Mouse (Mus musculus) heart, embryonic 11.5 days (tissue): ENCODE data around the gene Ring1. TPM values are rescaled to one million over a fixed set of nuclear protein-coding genes. Genes with fewer than 3 reads are reported as not detected.

Experiments
- ATAC-seq: fragments of 200-750 bp; cut with Nextera tagmentation; replicated peaks from 2 replicates; pipeline ENCODE4 v1.8.0; 2017; ENCODE audit warnings: moderate library complexity; ENCODE audit not compliant: insufficient number of reproducible peaks, low FRiP score, low TSS enrichment
- H3K27ac ChIP-seq: fragments of 300-500 bp; sonication (generic); 2 replicates; pipeline ENCODE4 v1.5.1; 2014; ENCODE audit warnings: mild to moderate bottlenecking, low read depth, low read length
- H3K27me3 ChIP-seq: fragments of 300-500 bp; sonication (generic); 2 replicates; pipeline ENCODE4 v1.6.1; 2014; ENCODE audit warnings: mild to moderate bottlenecking, low read length, mixed read lengths; ENCODE audit not compliant: control insufficient read depth, insufficient read depth
- H3K36me3 ChIP-seq: fragments of 300-500 bp; sonication (generic); 2 replicates; pipeline ENCODE4 v1.6.1; 2014; ENCODE audit warnings: mild to moderate bottlenecking, low read length, moderate library complexity, mixed read lengths; ENCODE audit not compliant: control insufficient read depth, insufficient read depth
- H3K4me1 ChIP-seq: fragments of 300-500 bp; sonication (generic); 2 replicates; pipeline ENCODE4 v1.6.1; 2014; ENCODE audit warnings: low read length; ENCODE audit not compliant: control insufficient read depth, insufficient read depth
- H3K4me2 ChIP-seq: fragments of 300-500 bp; sonication (generic); 2 replicates; pipeline ENCODE4 v1.6.1; 2014; ENCODE audit warnings: mild to moderate bottlenecking, moderate library complexity
- H3K4me3 ChIP-seq: fragments of 300-500 bp; sonication (generic); 2 replicates; pipeline ENCODE4 v1.5.1; 2014; ENCODE audit warnings: low read depth, low read length
- H3K9ac ChIP-seq: fragments of 300-500 bp; sonication (generic); 2 replicates; pipeline ENCODE4 v1.6.1; 2014; ENCODE audit warnings: mild to moderate bottlenecking, low read depth, low read length, moderate library complexity
- H3K9me3 ChIP-seq: fragments of 300-500 bp; sonication (generic); replicated peaks from 2 replicates; pipeline ENCODE4 v1.6.1; 2016; ENCODE audit warnings: low read length; ENCODE audit not compliant: control insufficient read depth
- WGBS: fragments of 180-500 bp; shearing (Covaris S2); extraction: QIAGEN DNeasy Blood & Tissue Kit; methylation state at CpG from one replicate; pipeline ENCODE4 v1.1.7; 2014; ENCODE audit not compliant: insufficient replicate concordance; 5-methylcytosine and 5-hydroxymethylcytosine counted together
- polyA plus RNA-seq: library from polyadenylated mRNA; unstranded; fragments of >200 nt; fragmentation: Nextera tagmentation; extraction: Ambion mirVana; gene quantifications from 2 replicates; pipeline ENCODE4 v1.2.1, GENCODE M21; 2014

The Ring1 gene
- polyA plus RNA-seq, 1 experiment from 2014 or later = 3.9 TPM

DNA sequence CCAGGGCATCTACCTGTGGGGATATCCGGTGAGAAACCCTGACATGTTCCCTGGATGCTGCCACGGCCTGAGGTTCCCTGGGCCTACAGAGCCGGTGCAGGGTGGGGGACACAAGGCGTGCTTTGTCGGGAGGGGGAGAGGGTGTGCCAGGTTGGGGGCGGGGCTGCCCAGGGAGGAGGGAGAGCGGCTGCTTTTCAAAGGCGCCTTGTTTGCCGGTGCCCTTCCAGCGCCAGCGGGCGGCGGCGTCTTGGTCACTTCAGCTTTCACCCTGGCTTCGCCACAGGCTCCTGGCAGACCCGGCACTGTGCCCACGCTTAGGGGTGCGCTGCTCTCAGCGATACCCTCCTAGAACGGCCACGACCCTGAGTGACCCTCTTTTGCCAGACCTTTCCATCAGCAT lies 14.0 kb upstream of the Ring1 start:
- Histone ChIP-seq H3K36me3 (peaks cover 8% of the 10 kb centered on the region; the same call in 1 of the 2 replicates), H3K4me2 (peak overlapping the region; percentile 56), H3K4me3 (peak overlapping the region; percentile 11), H3K27me3 (peaks cover 48% of the 10 kb centered on the region), H3K9ac (0 out of 2 replicates have a peak overlapping the region, but pooled peaks have one; percentile 10), H3K4me1 (peaks cover 18% of the 10 kb centered on the region), H3K27ac (no peak overlapping the region), H3K9me3 (no peaks in the 10 kb centered on the region)
- ATAC-seq = 0 out of 2 replicates have a peak, but pooled peaks have one; percentile 8
- 19% methylated on average over 21 of the region's 21 CpGs for WGBS

DNA sequence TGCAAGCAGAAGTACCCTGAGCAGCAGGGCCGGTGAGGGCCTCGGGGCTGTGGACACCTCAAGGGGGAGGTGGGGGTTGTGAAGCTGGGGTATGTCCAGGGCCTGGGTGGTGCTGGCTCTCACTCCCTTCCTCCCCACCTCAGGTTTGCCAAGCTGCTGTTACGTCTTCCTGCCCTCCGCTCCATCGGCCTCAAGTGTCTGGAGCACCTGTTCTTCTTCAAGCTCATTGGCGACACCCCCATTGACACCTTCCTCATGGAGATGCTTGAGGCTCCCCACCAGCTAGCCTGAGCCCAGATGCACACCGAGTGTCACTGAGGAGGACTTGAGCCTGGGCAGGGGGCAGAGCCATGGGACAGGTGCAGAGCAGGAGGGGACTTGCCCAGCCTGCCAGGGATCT lies 12.8 kb upstream of the Ring1 start:
- peaks cover 42% of the 10 kb centered on the region for H3K27me3 ChIP-seq
- H3K9me3 ChIP-seq = no peaks in the 10 kb centered on the region
- H3K27ac ChIP-seq = no peak overlapping the region
- H3K4me3 ChIP-seq = no peak overlapping the region
- no peak overlapping the region for H3K9ac ChIP-seq
- no peak overlapping the region for H3K4me2 ChIP-seq
- ATAC-seq = no peak
- H3K36me3 ChIP-seq = peaks cover 8% of the 10 kb centered on the region; the same call in 1 of the 2 replicates
- peaks cover 28% of the 10 kb centered on the region for H3K4me1 ChIP-seq
- WGBS = 91% methylated on average over 7 of the region's 7 CpGs

DNA sequence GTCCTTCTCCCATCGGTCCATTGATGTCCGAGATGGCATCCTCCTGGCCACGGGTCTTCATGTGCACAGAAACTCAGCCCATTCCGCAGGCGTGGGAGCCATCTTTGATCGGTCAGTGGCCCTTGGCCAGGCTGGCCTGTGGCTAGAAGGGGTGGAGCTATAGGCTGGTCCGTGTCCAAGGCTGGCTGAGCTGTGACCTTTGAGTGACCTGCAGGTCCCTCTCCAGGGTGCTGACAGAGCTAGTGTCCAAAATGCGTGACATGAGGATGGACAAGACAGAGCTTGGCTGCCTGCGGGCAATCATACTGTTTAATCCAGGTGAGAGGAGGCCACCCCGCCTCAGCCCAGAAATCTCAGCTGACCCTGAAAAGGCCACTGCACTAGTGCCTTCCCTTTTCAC lies 12.2 kb upstream of the Ring1 start:
- H3K4me1 ChIP-seq = peaks cover 28% of the 10 kb centered on the region
- H3K27ac ChIP-seq = no peak overlapping the region

DNA sequence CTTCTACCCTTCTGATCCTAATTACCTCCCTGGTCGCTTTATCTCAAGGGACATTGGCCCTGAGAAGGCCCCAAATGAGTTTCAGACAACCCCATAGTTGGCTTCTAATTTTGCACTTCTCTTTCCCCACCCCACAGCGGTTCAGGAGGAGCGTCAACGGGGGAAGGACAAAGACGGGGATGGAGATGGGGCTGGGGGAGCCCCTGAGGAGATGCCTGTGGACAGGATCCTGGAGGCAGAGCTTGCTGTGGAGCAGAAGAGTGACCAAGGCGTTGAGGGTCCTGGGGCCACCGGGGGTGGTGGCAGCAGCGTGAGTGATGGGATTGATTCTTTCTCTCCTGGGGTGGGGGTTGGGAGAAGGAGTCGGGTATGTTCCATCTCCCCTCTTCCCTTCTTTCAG lies 11.0 kb upstream of the Ring1 start:
- Histone ChIP-seq H3K36me3 (peaks cover 8% of the 10 kb centered on the region; the same call in 1 of the 2 replicates), H3K27me3 (peaks cover 25% of the 10 kb centered on the region), H3K4me2 (no peak overlapping the region), H3K9ac (no peak overlapping the region), H3K4me3 (no peak overlapping the region), H3K4me1 (peaks cover 31% of the 10 kb centered on the region), H3K27ac (no peak overlapping the region), H3K9me3 (no peaks in the 10 kb centered on the region)
- WGBS = 88% methylated on average over 9 of the region's 9 CpGs
- no peak for ATAC-seq

More for the DNA sequence above, 12.2 kb upstream of the Ring1 start:
- Histone ChIP-seq H3K9ac (no peak overlapping the region), H3K9me3 (no peaks in the 10 kb centered on the region), H3K27me3 (peaks cover 36% of the 10 kb centered on the region), H3K4me2 (no peak overlapping the region), H3K36me3 (peaks cover 8% of the 10 kb centered on the region; the same call in 1 of the 2 replicates), H3K4me3 (no peak overlapping the region)
- WGBS = 78% methylated on average over 10 of the region's 10 CpGs
- no peak for ATAC-seq

DNA sequence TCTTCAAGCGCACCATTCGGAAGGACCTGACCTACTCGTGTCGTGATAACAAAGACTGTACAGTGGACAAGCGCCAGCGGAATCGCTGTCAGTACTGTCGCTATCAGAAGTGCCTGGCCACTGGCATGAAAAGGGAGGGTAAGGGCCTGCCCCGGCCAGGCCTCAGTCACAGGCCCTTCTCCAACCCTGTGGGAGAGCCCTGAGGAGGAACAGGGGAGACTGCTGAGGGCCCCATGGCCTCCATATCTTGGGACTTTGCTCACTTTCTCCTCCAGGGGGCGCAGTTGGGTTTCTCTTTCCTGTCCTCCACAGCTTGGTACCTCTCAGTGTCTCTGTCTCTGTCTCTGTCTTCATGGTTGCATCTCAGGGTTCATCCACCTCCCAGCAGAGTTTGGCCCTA lies 9.6 kb upstream of the Ring1 start:
- no peak overlapping the region for H3K4me3 ChIP-seq
- no peak overlapping the region for H3K4me2 ChIP-seq
- peaks cover 17% of the 10 kb centered on the region for H3K36me3 ChIP-seq
- peaks cover 36% of the 10 kb centered on the region for H3K4me1 ChIP-seq
- WGBS = 70% methylated on average over 10 of the region's 10 CpGs
- H3K9me3 ChIP-seq = no peaks in the 10 kb centered on the region
- no peak for ATAC-seq
- H3K9ac ChIP-seq = no peak overlapping the region
- peaks cover 15% of the 10 kb centered on the region for H3K27me3 ChIP-seq
- H3K27ac ChIP-seq = no peak overlapping the region

DNA sequence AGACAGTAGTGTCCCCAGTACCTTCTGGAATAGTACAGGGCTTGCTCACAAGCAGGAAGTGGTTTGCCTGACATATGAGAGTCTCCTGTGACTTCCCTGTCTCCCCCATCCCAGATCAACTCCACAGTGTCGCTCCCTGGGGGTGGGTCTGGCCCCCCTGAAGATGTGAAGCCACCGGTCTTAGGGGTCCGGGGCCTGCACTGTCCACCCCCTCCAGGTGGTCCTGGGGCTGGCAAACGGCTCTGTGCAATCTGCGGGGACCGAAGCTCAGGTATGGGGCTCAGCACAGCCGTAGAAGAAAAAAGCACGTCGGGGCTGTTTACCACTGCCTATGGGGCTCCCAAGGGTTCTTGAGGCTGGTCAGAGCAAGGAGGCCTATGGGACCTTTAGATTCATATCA lies 9.0 kb upstream of the Ring1 start:
- no peak for ATAC-seq
- no peaks in the 10 kb centered on the region for H3K9me3 ChIP-seq
- H3K36me3 ChIP-seq = peaks cover 23% of the 10 kb centered on the region
- 96% methylated on average over 9 of the region's 9 CpGs for WGBS
- H3K9ac ChIP-seq = 0 out of 2 replicates have a peak overlapping the region, but pooled peaks have one; percentile 98
- H3K27ac ChIP-seq = no peak overlapping the region
- H3K4me1 ChIP-seq = peaks cover 33% of the 10 kb centered on the region
- peaks cover 12% of the 10 kb centered on the region for H3K27me3 ChIP-seq
- H3K4me3 ChIP-seq = peak overlapping the region; percentile 91; the same call in 1 of the 2 replicates
- peak overlapping the region; percentile 99 for H3K4me2 ChIP-seq

DNA sequence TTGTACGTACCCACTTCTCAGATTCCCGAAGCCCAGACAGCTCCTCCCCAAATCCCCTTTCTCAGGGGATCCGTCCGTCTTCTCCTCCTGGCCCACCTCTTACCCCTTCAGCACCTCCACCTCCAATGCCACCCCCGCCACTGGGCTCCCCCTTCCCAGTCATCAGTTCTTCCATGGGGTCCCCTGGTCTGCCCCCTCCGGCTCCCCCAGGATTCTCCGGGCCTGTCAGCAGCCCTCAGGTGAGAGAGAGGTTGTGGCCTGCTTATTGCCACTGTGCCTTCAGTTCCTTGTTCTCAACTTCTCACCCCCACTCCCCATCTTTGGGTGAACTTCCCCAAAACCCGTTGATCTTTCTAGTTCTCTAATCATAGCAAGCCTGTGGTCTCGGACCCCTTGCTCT lies 8.3 kb upstream of the Ring1 start:
- Histone ChIP-seq H3K4me1 (peaks cover 34% of the 10 kb centered on the region), H3K36me3 (peaks cover 23% of the 10 kb centered on the region)

DNA sequence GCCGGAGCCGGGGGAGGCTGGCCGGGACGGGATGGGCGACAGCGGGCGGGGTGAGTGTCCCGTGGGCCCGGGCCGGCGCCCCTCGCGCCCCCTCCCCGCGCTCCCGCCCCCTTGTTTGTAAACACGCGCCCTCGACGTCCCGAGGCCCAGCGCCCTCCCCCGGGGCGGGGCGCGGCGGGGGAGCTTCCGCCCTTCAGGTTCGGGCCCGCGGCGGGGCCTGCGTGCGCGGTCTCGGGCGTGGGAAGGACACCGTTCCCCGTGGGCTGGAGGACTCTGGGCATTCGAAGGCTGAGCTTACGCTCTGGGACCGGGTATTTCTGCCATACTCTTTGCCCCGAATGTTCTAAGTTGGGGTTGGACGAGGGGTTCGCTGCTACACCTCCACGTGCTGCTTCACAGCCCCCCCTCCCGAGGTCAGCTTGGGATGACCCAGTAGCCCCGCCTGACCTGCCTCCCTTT lies 7.7 kb upstream of the Ring1 start:
- no peaks in the 10 kb centered on the region for H3K27me3 ChIP-seq
- peak; percentile 14; the same call in 1 of the 2 replicates for ATAC-seq
- H3K36me3 ChIP-seq = peaks cover 20% of the 10 kb centered on the region
- peak overlapping the region; percentile 98 for H3K9ac ChIP-seq
- peak overlapping the region; percentile 91 for H3K4me3 ChIP-seq
- H3K27ac ChIP-seq = peak overlapping the region; percentile 95
- no peaks in the 10 kb centered on the region for H3K9me3 ChIP-seq
- peaks cover 36% of the 10 kb centered on the region for H3K4me1 ChIP-seq
- H3K4me2 ChIP-seq = peak overlapping the region; percentile 99
- under 1% methylated on average over 47 of the region's 48 CpGs for WGBS

More for the DNA sequence above, 8.3 kb upstream of the Ring1 start:
- Histone ChIP-seq H3K4me2 (peak overlapping the region; percentile 99), H3K9ac (peak overlapping the region; percentile 98), H3K4me3 (peak overlapping the region; percentile 91), H3K27me3 (peaks cover 5% of the 10 kb centered on the region), H3K27ac (peak overlapping the region; percentile 29; the same call in 1 of the 2 replicates), H3K9me3 (no peaks in the 10 kb centered on the region)
- 47% methylated on average over 9 of the region's 9 CpGs for WGBS
- no peak for ATAC-seq
